Mouse (Mus musculus): ENCODE data around the gene Mex3a. TPM values are rescaled to one million over a fixed set of nuclear protein-coding genes. Genes with fewer than 3 reads are reported as not detected.

Mex3a gene
- polyA plus RNA-seq, 1 experiment from 2014 or later = 1.2 TPM

GRCm38 (mm10) chr3:88530082-88530864 is 1.9 kb upstream of the Mex3a start:
- Histone ChIP-seq H3K36me3 (no peaks in the 10 kb centered on the region), H3K4me3 (replicated peaks) (peak overlapping the region; percentile 76), H3K27ac (no peak overlapping the region), H3K27me3 (peaks cover 16% of the 10 kb centered on the region), H3K4me2 (peak overlapping the region; percentile 98), H3K4me1 (replicated peaks) (peaks cover 82% of the 10 kb centered on the region), H3K9ac (peak overlapping the region; percentile 82; the same call in 1 of the 2 replicates), H3K9me3 (replicated peaks) (no peaks in the 10 kb centered on the region)
- DNase-seq (no peak), ATAC-seq (ENCODE audit: low read depth) (no peak)
- WGBS (ENCODE audit: insufficient replicate concordance) = 43% methylated on average over 11 of the region's 11 CpGs

- Histone ChIP-seq H3K9me3 (replicated peaks) (no peaks in the 10 kb centered on the region), H3K4me1 (replicated peaks) (peaks cover 89% of the 10 kb centered on the region), H3K4me2 (peak overlapping the region; percentile 98), H3K4me3 (replicated peaks) (peak overlapping the region; percentile 76), H3K9ac (peak overlapping the region; percentile 82), H3K27me3 (peaks cover 16% of the 10 kb centered on the region), H3K36me3 (no peaks in the 10 kb centered on the region), H3K27ac (peak overlapping the region; percentile 77)
- WGBS (ENCODE audit: insufficient replicate concordance) = under 1% methylated on average over 62 of the region's 63 CpGs
- DNase-seq (peak; percentile 68), ATAC-seq (ENCODE audit: low read depth) (peak; percentile 59)
Measured at GRCm38 (mm10) chr3:88531348-88532298, 572 bp upstream of the Mex3a start.

- Histone ChIP-seq H3K36me3 (no peaks in the 10 kb centered on the region), H3K9ac (peak overlapping the region; percentile 82), H3K27me3 (peaks cover 16% of the 10 kb centered on the region), H3K9me3 (replicated peaks) (no peaks in the 10 kb centered on the region), H3K4me3 (replicated peaks) (peak overlapping the region; percentile 76), H3K4me2 (peak overlapping the region; percentile 98), H3K27ac (peak overlapping the region; percentile 23), H3K4me1 (replicated peaks) (peaks cover 88% of the 10 kb centered on the region)
- no peak for DNase-seq
- no peak for ATAC-seq (ENCODE audit: low read depth)
- WGBS (ENCODE audit: insufficient replicate concordance) = 3% methylated on average over 38 of the region's 40 CpGs
Measured at GRCm38 (mm10) chr3:88532689-88533511, 705 bp downstream of the Mex3a start.

GRCm38 (mm10) chr3:88533706-88534105 is 1.5 kb downstream of the Mex3a start:
- H3K4me2 ChIP-seq = peak overlapping the region; percentile 98
- H3K36me3 ChIP-seq = no peaks in the 10 kb centered on the region
- peaks cover 16% of the 10 kb centered on the region for H3K27me3 ChIP-seq
- H3K9ac ChIP-seq = peak overlapping the region; percentile 82
- peak overlapping the region; percentile 76 for H3K4me3 ChIP-seq (replicated peaks)
- H3K9me3 ChIP-seq (replicated peaks) = no peaks in the 10 kb centered on the region
- 13% methylated on average over 4 of the region's 5 CpGs for WGBS (ENCODE audit: insufficient replicate concordance)
- no peak overlapping the region for H3K27ac ChIP-seq
- DNase-seq (no peak), ATAC-seq (ENCODE audit: low read depth) (no peak)
- peaks cover 85% of the 10 kb centered on the region for H3K4me1 ChIP-seq (replicated peaks)

- H3K9ac ChIP-seq = no peak overlapping the region; the same call in 1 of the 2 replicates
- no peak overlapping the region for H3K4me3 ChIP-seq (replicated peaks)
- H3K27me3 ChIP-seq = peaks cover 16% of the 10 kb centered on the region
- no peaks in the 10 kb centered on the region for H3K36me3 ChIP-seq
- peaks cover 81% of the 10 kb centered on the region for H3K4me1 ChIP-seq (replicated peaks)
- H3K27ac ChIP-seq = peak overlapping the region; percentile 21; the same call in 1 of the 2 replicates
- 57% methylated on average over 3 of the region's 3 CpGs for WGBS (ENCODE audit: insufficient replicate concordance)
- no peak for ATAC-seq (ENCODE audit: low read depth)
- H3K9me3 ChIP-seq (replicated peaks) = no peaks in the 10 kb centered on the region
- no peak for DNase-seq
- H3K4me2 ChIP-seq = peak overlapping the region; percentile 98; the same call in 1 of the 2 replicates
Measured at GRCm38 (mm10) chr3:88535005-88535404, 2.8 kb downstream of the Mex3a start.

- H3K4me1 ChIP-seq (replicated peaks) = peaks cover 81% of the 10 kb centered on the region
- WGBS (ENCODE audit: insufficient replicate concordance) = 71% methylated on average over 4 of the region's 4 CpGs
- H3K36me3 ChIP-seq = no peaks in the 10 kb centered on the region
- ATAC-seq (ENCODE audit: low read depth) = no peak
- DNase-seq = no peak
- peak overlapping the region; percentile 61 for H3K4me3 ChIP-seq (replicated peaks)
- H3K9ac ChIP-seq = peak overlapping the region; percentile 68
- H3K27ac ChIP-seq = no peak overlapping the region
- H3K9me3 ChIP-seq (replicated peaks) = no peaks in the 10 kb centered on the region
- peak overlapping the region; percentile 98 for H3K4me2 ChIP-seq
- peaks cover 16% of the 10 kb centered on the region for H3K27me3 ChIP-seq
Measured at GRCm38 (mm10) chr3:88535527-88535926, 3.3 kb downstream of the Mex3a start.

GRCm38 (mm10) chr3:88536103-88536930 is 4.1 kb downstream of the Mex3a start:
- Histone ChIP-seq H3K27ac (peak overlapping the region; percentile 74), H3K4me2 (peak overlapping the region; percentile 98), H3K4me1 (replicated peaks) (peaks cover 78% of the 10 kb centered on the region), H3K36me3 (no peaks in the 10 kb centered on the region), H3K9ac (peak overlapping the region; percentile 68), H3K9me3 (replicated peaks) (no peaks in the 10 kb centered on the region), H3K4me3 (replicated peaks) (peak overlapping the region; percentile 61), H3K27me3 (peaks cover 16% of the 10 kb centered on the region)
- WGBS (ENCODE audit: insufficient replicate concordance) = 3% methylated on average over 61 of the region's 64 CpGs
- peak; percentile 84 for ATAC-seq (ENCODE audit: low read depth)
- peak; percentile 81 for DNase-seq

- no peak for DNase-seq
- Histone ChIP-seq H3K4me2 (peak overlapping the region; percentile 98), H3K4me3 (replicated peaks) (peak overlapping the region; percentile 61), H3K36me3 (no peaks in the 10 kb centered on the region), H3K9me3 (replicated peaks) (no peaks in the 10 kb centered on the region), H3K27me3 (peaks cover 16% of the 10 kb centered on the region), H3K27ac (peak overlapping the region; percentile 60; the same call in 1 of the 2 replicates), H3K4me1 (replicated peaks) (peaks cover 71% of the 10 kb centered on the region), H3K9ac (peak overlapping the region; percentile 68; the same call in 1 of the 2 replicates)
- 73% methylated on average over 6 of the region's 6 CpGs for WGBS (ENCODE audit: insufficient replicate concordance)
- ATAC-seq (ENCODE audit: low read depth) = no peak
Measured at GRCm38 (mm10) chr3:88537146-88537545, 5.0 kb downstream of the Mex3a start.

GRCm38 (mm10) chr3:88538271-88539145 is 6.3 kb downstream of the Mex3a start:
- no peak for ATAC-seq (ENCODE audit: low read depth)
- H3K4me3 ChIP-seq (replicated peaks) = no peak overlapping the region
- peaks cover 59% of the 10 kb centered on the region for H3K4me1 ChIP-seq (replicated peaks)
- no peak overlapping the region for H3K27ac ChIP-seq
- H3K36me3 ChIP-seq = no peaks in the 10 kb centered on the region
- no peak overlapping the region for H3K4me2 ChIP-seq
- no peak for DNase-seq
- WGBS (ENCODE audit: insufficient replicate concordance) = 65% methylated on average over 9 of the region's 9 CpGs
- H3K9ac ChIP-seq = no peak overlapping the region
- no peaks in the 10 kb centered on the region for H3K9me3 ChIP-seq (replicated peaks)
- H3K27me3 ChIP-seq = peaks cover 4% of the 10 kb centered on the region; the same call in 1 of the 2 replicates
